Mouse (Mus musculus) stomach, postnatal 0 days (tissue): ENCODE measurements at regions not wholly inside any gene's neighbourhood (a gene's known extent, or its start where the extent isn't known, plus 50 kb on each side); places are given as distances from the start of the nearest gene placed in this dataset.

Experiments used
- ATAC-seq: fragments of 200-750 bp; cut with Nextera tagmentation; 2 replicates; pipeline ENCODE4 v1.8.0; 2017; ENCODE audit not compliant: low FRiP score, low TSS enrichment
- DNase-seq: peaks from one replicate; pipeline ENCODE4 v3.0.0-alpha.2; 2016; ENCODE audit warnings: low spot score
- H3K27ac ChIP-seq: fragments of 300-500 bp; sonication (generic); replicated peaks from 2 replicates; pipeline ENCODE4 v1.5.1; 2014; ENCODE audit warnings: mild to moderate bottlenecking, control low read depth
- H3K27me3 ChIP-seq: fragments of 300-500 bp; sonication (generic); 2 replicates; pipeline ENCODE4 v1.6.1; 2014; ENCODE audit warnings: low read length; ENCODE audit not compliant: control insufficient read depth, insufficient read depth
- H3K36me3 ChIP-seq: fragments of 300-500 bp; sonication (generic); 2 replicates; pipeline ENCODE4 v1.6.1; 2014; ENCODE audit warnings: low read length, mixed read lengths; ENCODE audit not compliant: control insufficient read depth, insufficient read depth
- H3K4me1 ChIP-seq: fragments of 300-500 bp; sonication (generic); replicated peaks from 2 replicates; pipeline ENCODE4 v1.6.1; 2014; ENCODE audit warnings: antibody characterized with exemption; ENCODE audit not compliant: control insufficient read depth, insufficient read depth
- H3K4me2 ChIP-seq: fragments of 300-500 bp; sonication (generic); replicated peaks from 2 replicates; pipeline ENCODE4 v1.6.1; 2014; ENCODE audit warnings: low read depth, mild to moderate bottlenecking, control low read depth, moderate library complexity
- H3K4me3 ChIP-seq: fragments of 300-500 bp; sonication (generic); 2 replicates; pipeline ENCODE4 v1.5.1; 2014; ENCODE audit warnings: low read depth, low read length, control low read depth
- H3K9ac ChIP-seq: fragments of 300-500 bp; sonication (generic); 2 replicates; pipeline ENCODE4 v1.6.1; 2014; ENCODE audit warnings: mild to moderate bottlenecking, low read length, control low read depth, mixed read lengths
- H3K9me3 ChIP-seq: fragments of 300-500 bp; sonication (generic); 2 replicates; pipeline ENCODE4 v1.6.1; 2016; ENCODE audit warnings: low read length; ENCODE audit not compliant: control insufficient read depth
- CTCF ChIP-seq: IDR thresholded peaks from 2 replicates; pipeline ENCODE4 v1.5.1; 2016; ENCODE audit warnings: antibody characterized with exemption, low read depth, mild to moderate bottlenecking, moderate library complexity
- EP300 ChIP-seq: optimal IDR thresholded peaks from 2 replicates; pipeline ENCODE3; 2016; ENCODE audit warnings: antibody characterized with exemption
- WGBS: fragments of 180-500 bp; shearing (Covaris S2); extraction: QIAGEN DNeasy Blood & Tissue Kit; methylation state at CpG from one replicate; pipeline ENCODE4 v1.1.7; 2014; 5-methylcytosine and 5-hydroxymethylcytosine counted together

DNA sequence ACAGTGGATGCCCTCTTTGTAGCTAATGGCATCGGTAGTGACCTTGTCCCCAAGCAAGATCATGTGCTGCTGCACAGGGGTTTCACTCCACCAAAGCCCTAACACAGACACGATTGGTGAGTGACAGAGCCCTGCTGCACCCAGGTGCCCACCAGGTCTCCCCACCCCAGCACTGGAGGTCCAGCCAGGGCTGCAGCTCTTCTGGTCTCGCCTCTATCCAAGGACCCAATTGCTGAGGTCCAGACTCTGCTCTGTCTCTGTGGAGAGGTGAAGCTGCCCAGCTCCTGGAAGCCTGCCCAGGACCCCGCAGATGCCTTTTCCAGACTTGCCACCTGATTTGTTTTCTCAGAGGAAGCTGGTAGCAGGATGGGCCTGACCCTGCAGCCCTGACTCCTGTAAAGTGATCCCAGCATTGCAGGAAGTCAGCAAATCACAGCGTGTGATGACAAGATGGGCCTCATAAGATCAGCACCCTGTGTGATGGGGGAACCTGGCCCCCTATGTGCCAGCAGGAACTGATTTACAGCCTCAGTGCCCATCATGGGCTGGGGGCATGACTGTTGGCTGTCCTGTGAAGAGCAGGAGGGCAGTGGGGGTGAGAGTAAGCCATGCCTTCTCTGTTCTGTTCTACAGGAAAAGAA lies 116.5 kb upstream of the Gm3448 start:
- TF ChIP-seq EP300: no peak
- TF ChIP-seq CTCF: no peak

DNA sequence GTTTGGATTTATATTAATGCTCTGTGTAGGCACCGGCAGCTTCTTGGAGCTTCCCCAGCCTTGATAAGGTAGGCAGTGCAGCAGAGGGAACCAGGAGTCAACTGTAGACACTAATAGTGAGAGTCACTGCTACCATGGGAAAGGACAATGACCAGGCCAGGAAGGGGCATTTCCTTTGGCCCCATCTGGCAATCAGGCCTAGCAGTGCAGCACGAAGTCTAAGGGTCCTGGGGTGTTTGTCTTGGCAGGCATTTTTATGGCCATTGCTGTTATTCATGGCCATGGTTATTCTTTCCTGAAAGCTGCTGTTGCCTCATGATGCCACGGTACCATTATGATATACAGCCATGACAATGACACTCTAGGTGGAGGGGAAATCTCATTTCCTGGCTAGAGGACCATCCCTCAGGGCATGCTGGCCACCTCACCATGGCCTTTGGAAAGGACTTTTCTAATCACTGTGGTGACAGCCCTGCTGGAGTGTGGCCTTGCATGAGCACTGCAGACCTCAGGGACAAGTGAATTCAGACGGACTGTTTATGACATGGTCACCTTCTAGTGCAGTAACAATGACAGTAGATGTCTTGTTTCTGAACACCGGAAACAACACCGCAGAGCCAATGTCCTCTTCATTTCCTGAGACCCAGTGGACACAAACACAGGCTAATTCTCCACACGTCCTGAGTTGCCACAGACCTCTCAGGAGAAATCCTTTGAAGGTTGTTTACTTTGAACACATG lies 111.8 kb upstream of the Gm3448 start:
- ATAC-seq: no peak

More for the DNA sequence above, 116.5 kb upstream of the Gm3448 start:
- Histone ChIP-seq H3K4me3 (no peak overlapping the region), H3K9me3 (no peaks in the 10 kb centered on the region), H3K4me1 (no peaks in the 10 kb centered on the region), H3K4me2 (no peak overlapping the region), H3K27me3 (no peaks in the 10 kb centered on the region), H3K27ac (no peak overlapping the region), H3K9ac (no peak overlapping the region), H3K36me3 (no peaks in the 10 kb centered on the region)
- WGBS: 72% methylated on average over 5 of the region's 5 CpGs
- DNase-seq: no peak
- ATAC-seq: no peak

DNA sequence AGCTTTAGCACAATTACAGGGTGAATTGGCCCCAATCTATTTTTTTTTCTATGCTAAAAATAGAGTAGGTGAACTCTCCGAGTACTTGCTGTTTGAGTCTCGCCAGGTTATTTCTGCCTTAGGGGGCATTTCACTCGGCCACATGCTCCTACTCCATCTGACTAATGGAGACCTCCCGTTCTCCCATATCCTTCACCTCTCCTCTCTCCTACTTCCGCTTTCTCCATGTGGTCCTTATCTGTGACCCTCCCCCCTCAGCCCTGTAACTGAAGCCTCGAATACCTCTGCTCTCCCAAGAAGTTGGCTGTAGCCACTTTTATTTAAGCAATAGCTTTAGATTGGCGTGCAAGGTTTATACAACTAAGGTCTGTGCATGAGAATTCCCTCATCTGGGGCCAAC lies 111.1 kb upstream of the Gm3448 start:
- Histone ChIP-seq H3K36me3 (no peaks in the 10 kb centered on the region), H3K9me3 (no peaks in the 10 kb centered on the region), H3K9ac (no peak overlapping the region), H3K4me3 (no peak overlapping the region), H3K27ac (no peak overlapping the region), H3K4me1 (no peaks in the 10 kb centered on the region), H3K27me3 (no peaks in the 10 kb centered on the region), H3K4me2 (no peak overlapping the region)
- TF ChIP-seq CTCF (no peak), EP300 (no peak)
- DNase-seq: no peak
- WGBS: 47% methylated on average over 7 of the region's 7 CpGs
- no peak for ATAC-seq

More for the DNA sequence above, 111.8 kb upstream of the Gm3448 start:
- Histone ChIP-seq H3K27ac (no peak overlapping the region), H3K36me3 (no peaks in the 10 kb centered on the region), H3K4me2 (no peak overlapping the region), H3K9me3 (no peaks in the 10 kb centered on the region), H3K27me3 (no peaks in the 10 kb centered on the region), H3K9ac (no peak overlapping the region), H3K4me1 (no peaks in the 10 kb centered on the region), H3K4me3 (no peak overlapping the region)
- DNase-seq: no peak
- TF ChIP-seq EP300: no peak
- no peak for TF ChIP-seq CTCF
- WGBS: 67% methylated on average over 7 of the region's 7 CpGs

DNA sequence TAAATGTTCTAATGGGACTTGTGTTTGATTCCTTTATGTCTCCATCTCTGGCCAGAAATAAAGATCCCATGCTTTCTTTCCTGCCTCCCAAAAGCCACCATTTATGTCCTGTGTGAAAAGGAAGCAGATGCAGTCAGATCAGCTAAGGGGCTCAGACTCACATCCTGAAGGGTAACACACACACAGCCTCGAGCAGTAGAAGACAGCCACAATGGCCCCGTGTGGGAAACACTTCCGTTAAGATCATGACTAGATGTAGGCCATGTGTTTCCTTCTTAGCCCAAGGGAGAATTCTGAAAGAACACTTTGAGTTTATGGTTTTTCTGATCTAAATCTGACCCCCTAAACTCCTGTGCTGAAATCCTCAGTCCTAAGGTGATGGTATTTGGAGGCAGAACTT lies 110.4 kb upstream of the Gm3448 start:
- Histone ChIP-seq H3K4me3 (no peak overlapping the region), H3K27ac (no peak overlapping the region), H3K27me3 (no peaks in the 10 kb centered on the region), H3K4me1 (no peaks in the 10 kb centered on the region), H3K9ac (no peak overlapping the region), H3K4me2 (no peak overlapping the region), H3K36me3 (no peaks in the 10 kb centered on the region), H3K9me3 (no peaks in the 10 kb centered on the region)
- DNase-seq (no peak), ATAC-seq (no peak)
- TF ChIP-seq EP300 (no peak), CTCF (no peak)
- 71% methylated on average over 3 of the region's 3 CpGs for WGBS

DNA sequence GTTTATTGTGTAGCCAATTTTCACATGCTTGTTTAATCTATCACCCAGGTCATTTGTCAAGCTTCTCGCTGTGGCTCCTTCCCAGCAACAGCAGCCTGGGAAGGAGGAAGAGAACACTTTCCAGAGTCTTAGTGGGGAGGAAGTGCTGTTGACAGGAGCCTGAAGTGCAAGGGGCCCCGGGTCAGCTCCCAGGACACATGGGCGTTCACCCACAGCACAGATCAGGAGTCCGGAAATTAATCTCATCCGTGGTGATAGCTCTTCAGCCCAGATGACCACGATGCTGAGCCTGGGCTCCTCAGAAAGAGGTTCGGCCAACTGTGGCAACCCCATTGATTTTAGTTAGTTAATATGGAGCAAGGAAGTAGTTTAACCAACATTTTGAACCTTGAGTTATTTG lies 105.3 kb upstream of the Gm3448 start:
- H3K9me3 ChIP-seq: no peaks in the 10 kb centered on the region
- ATAC-seq (no peak), DNase-seq (no peak)
- H3K4me2 ChIP-seq: no peak overlapping the region
- H3K27me3 ChIP-seq: no peaks in the 10 kb centered on the region
- H3K27ac ChIP-seq: no peak overlapping the region
- no peak for TF ChIP-seq CTCF
- TF ChIP-seq EP300: no peak
- H3K4me3 ChIP-seq: no peak overlapping the region
- H3K36me3 ChIP-seq: no peaks in the 10 kb centered on the region
- WGBS: 48% methylated on average over 7 of the region's 7 CpGs
- H3K4me1 ChIP-seq: no peaks in the 10 kb centered on the region
- H3K9ac ChIP-seq: no peak overlapping the region
